16 mouse cellular contexts compared by ENCODE assay signal in the genomic region with DNA sequence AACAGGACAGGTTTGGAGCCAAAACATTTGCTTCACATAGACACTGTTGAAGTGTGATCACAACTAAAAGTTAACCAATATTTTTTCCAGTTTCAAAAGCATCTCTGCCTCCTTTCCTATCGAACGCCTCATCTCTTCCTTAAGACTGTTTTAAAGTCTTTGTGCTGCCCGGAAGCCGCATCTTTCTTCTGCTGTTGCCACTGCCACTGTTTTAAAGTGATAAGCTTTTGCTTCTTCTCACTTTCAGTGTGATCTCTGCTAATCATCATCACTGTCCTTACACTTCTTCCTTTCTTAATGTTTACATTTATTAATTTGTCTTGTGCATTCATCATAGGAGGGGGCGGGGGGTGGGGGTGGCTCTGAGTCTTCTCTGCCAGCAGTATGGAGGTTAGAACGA.
"Had no signal": no experiment of that assay in that cellular context is flagged by ENCODE, and none has a peak within 500 bp of the region (broad histone marks: within the 10 kb centered on the region; RNA-seq: fewer than 3 reads in every experiment).

No protein-coding gene starts in this region.

- H3K9me3 ChIP-seq: kidney, embryonic 15.5 days; lung, embryonic 15.5 days; megakaryocyte, embryonic 14.5 days had no signal

- DNase-seq: kidney, adult 11 months; kidney, adult 8-10 months; kidney, postnatal 10 days; kidney, postnatal 36 days; layer of hippocampus, postnatal 36 days; lung, adult 18-20 months; midbrain, embryonic 14.5 days; thymus, adult 18-20 months; thymus, postnatal 14 days; thymus, postnatal 4 days had no signal

- H3K9ac ChIP-seq: kidney, embryonic 15.5 days; lung, embryonic 15.5 days had no signal

- H3K36me3 ChIP-seq: kidney, embryonic 15.5 days; lung, embryonic 15.5 days had no signal

- H3K27ac ChIP-seq: kidney, embryonic 15.5 days; left cerebral cortex, adult 2 months; lung, embryonic 15.5 days; macrophage had no signal

- H3K4me2 ChIP-seq: kidney, embryonic 15.5 days; lung, embryonic 15.5 days; midbrain, embryonic 11.5 days had no signal

- H3K27me3 ChIP-seq: lung, embryonic 15.5 days had no signal

- H3K4me3 ChIP-seq: kidney, embryonic 15.5 days; left cerebral cortex, adult 2 months; lung, embryonic 15.5 days; megakaryocyte, embryonic 14.5 days had no signal
